Mouse (Mus musculus) forebrain, embryonic 13.5 days (tissue): ENCODE measurements at regions not wholly inside any gene's neighbourhood (a gene's known extent, or its start where the extent isn't known, plus 50 kb on each side); places are given as distances from the start of the nearest gene placed in this dataset.

Experiments
- ATAC-seq: fragments of 200-750 bp; cut with Nextera tagmentation; 2 replicates; pipeline ENCODE4 v1.8.0; 2017
- H3K27ac ChIP-seq: fragments of 300-500 bp; sonication (generic); 2 replicates; pipeline ENCODE4 v1.5.1; 2015; ENCODE audit warnings: inconsistent platforms, mild to moderate bottlenecking, moderate library complexity
- H3K27me3 ChIP-seq: fragments of 300-500 bp; sonication (generic); 2 replicates; pipeline ENCODE4 v1.6.1; 2015; ENCODE audit warnings: mild to moderate bottlenecking, inconsistent platforms
- H3K36me3 ChIP-seq: fragments of 300-500 bp; sonication (generic); 2 replicates; pipeline ENCODE4 v1.6.1; 2015; ENCODE audit warnings: mild to moderate bottlenecking, inconsistent platforms; ENCODE audit not compliant: poor library complexity, severe bottlenecking
- H3K4me1 ChIP-seq: fragments of 300-500 bp; sonication (generic); 2 replicates; pipeline ENCODE4 v1.6.1; 2015; ENCODE audit warnings: inconsistent platforms
- H3K4me2 ChIP-seq: fragments of 300-500 bp; sonication (generic); 2 replicates; pipeline ENCODE4 v1.6.1; 2015; ENCODE audit warnings: inconsistent platforms, mild to moderate bottlenecking, moderate library complexity
- H3K4me3 ChIP-seq: fragments of 300-500 bp; sonication (generic); 2 replicates; pipeline ENCODE4 v1.5.1; 2015; ENCODE audit warnings: mild to moderate bottlenecking, inconsistent platforms
- H3K9ac ChIP-seq: fragments of 300-500 bp; sonication (generic); 2 replicates; pipeline ENCODE4 v1.6.1; 2015; ENCODE audit warnings: mild to moderate bottlenecking, inconsistent platforms
- H3K9me3 ChIP-seq: fragments of 300-500 bp; sonication (generic); replicated peaks from 2 replicates; pipeline ENCODE4 v1.6.1; 2016; ENCODE audit warnings: inconsistent platforms
- WGBS: fragments of 180-500 bp; shearing (Covaris S2); methylation state at CpG from one replicate; pipeline ENCODE4 v1.1.7; 2015; 5-methylcytosine and 5-hydroxymethylcytosine counted together

GRCm38 (mm10) chr6:112057895-112058294 lies 215.7 kb upstream of the Lmcd1 start:
- ATAC-seq = no peak
- H3K4me3 ChIP-seq = no peak overlapping the region
- H3K27me3 ChIP-seq = no peaks in the 10 kb centered on the region
- no peak overlapping the region for H3K4me2 ChIP-seq
- H3K27ac ChIP-seq = no peak overlapping the region
- no peaks in the 10 kb centered on the region for H3K9me3 ChIP-seq
- no peak overlapping the region for H3K9ac ChIP-seq
- 70% methylated on average over 1 of the region's 1 CpGs for WGBS
- H3K4me1 ChIP-seq = no peaks in the 10 kb centered on the region
- H3K36me3 ChIP-seq = no peaks in the 10 kb centered on the region

- no peaks in the 10 kb centered on the region for H3K27me3 ChIP-seq
- WGBS = 68% methylated on average over 3 of the region's 3 CpGs
- ATAC-seq = no peak
Observed at GRCm38 (mm10) chr6:112062956-112063355, 210.6 kb upstream of the Lmcd1 start.

GRCm38 (mm10) chr6:112090597-112090996 lies 183.0 kb upstream of the Lmcd1 start:
- WGBS = 89% methylated on average over 3 of the region's 3 CpGs
- H3K4me3 ChIP-seq = no peak overlapping the region
- no peaks in the 10 kb centered on the region for H3K4me1 ChIP-seq
- H3K36me3 ChIP-seq = no peaks in the 10 kb centered on the region
- H3K27ac ChIP-seq = no peak overlapping the region
- no peaks in the 10 kb centered on the region for H3K9me3 ChIP-seq
- H3K4me2 ChIP-seq = no peak overlapping the region
- ATAC-seq = no peak
- no peaks in the 10 kb centered on the region for H3K27me3 ChIP-seq
- H3K9ac ChIP-seq = no peak overlapping the region

More at GRCm38 (mm10) chr6:112062956-112063355, 210.6 kb upstream of the Lmcd1 start:
- Histone ChIP-seq H3K36me3 (no peaks in the 10 kb centered on the region), H3K4me3 (no peak overlapping the region), H3K4me1 (no peaks in the 10 kb centered on the region), H3K27ac (no peak overlapping the region), H3K9ac (no peak overlapping the region), H3K4me2 (no peak overlapping the region), H3K9me3 (no peaks in the 10 kb centered on the region)

GRCm38 (mm10) chr6:112091125-112091763 lies 182.3 kb upstream of the Lmcd1 start:
- Histone ChIP-seq H3K4me2 (no peak overlapping the region), H3K4me3 (no peak overlapping the region), H3K9me3 (no peaks in the 10 kb centered on the region), H3K9ac (no peak overlapping the region), H3K27ac (no peak overlapping the region), H3K27me3 (no peaks in the 10 kb centered on the region), H3K4me1 (no peaks in the 10 kb centered on the region), H3K36me3 (no peaks in the 10 kb centered on the region)
- 55% methylated on average over 3 of the region's 3 CpGs for WGBS
- ATAC-seq = peak; percentile 80

- Histone ChIP-seq H3K27me3 (no peaks in the 10 kb centered on the region), H3K4me1 (no peaks in the 10 kb centered on the region), H3K27ac (no peak overlapping the region), H3K9ac (no peak overlapping the region), H3K4me3 (no peak overlapping the region), H3K9me3 (no peaks in the 10 kb centered on the region), H3K4me2 (no peak overlapping the region), H3K36me3 (no peaks in the 10 kb centered on the region)
- 0 out of 2 replicates have a peak, but pooled peaks have one; percentile 48 for ATAC-seq
- 91% methylated on average over 3 of the region's 3 CpGs for WGBS
Observed at GRCm38 (mm10) chr6:112093300-112093699, 180.3 kb upstream of the Lmcd1 start.

GRCm38 (mm10) chr6:112097699-112098098 lies 175.9 kb upstream of the Lmcd1 start:
- Histone ChIP-seq H3K36me3 (no peaks in the 10 kb centered on the region), H3K27me3 (no peaks in the 10 kb centered on the region), H3K4me1 (no peaks in the 10 kb centered on the region), H3K4me2 (no peak overlapping the region), H3K27ac (no peak overlapping the region), H3K9ac (no peak overlapping the region), H3K4me3 (no peak overlapping the region), H3K9me3 (no peaks in the 10 kb centered on the region)
- ATAC-seq = no peak
- WGBS = 87% methylated on average over 3 of the region's 3 CpGs

GRCm38 (mm10) chr6:112108651-112109050 lies 164.9 kb upstream of the Lmcd1 start:
- H3K27ac ChIP-seq = no peak overlapping the region
- ATAC-seq = peak; percentile 87; the same call in 1 of the 2 replicates
- 88% methylated on average over 13 of the region's 13 CpGs for WGBS
- no peak overlapping the region for H3K4me3 ChIP-seq
- H3K9me3 ChIP-seq = no peaks in the 10 kb centered on the region
- H3K27me3 ChIP-seq = no peaks in the 10 kb centered on the region
- no peaks in the 10 kb centered on the region for H3K36me3 ChIP-seq
- no peaks in the 10 kb centered on the region for H3K4me1 ChIP-seq
- no peak overlapping the region for H3K9ac ChIP-seq
- H3K4me2 ChIP-seq = no peak overlapping the region

GRCm38 (mm10) chr6:112119180-112119579 lies 154.4 kb upstream of the Lmcd1 start:
- H3K27ac ChIP-seq = no peak overlapping the region
- H3K27me3 ChIP-seq = no peaks in the 10 kb centered on the region
- H3K36me3 ChIP-seq = no peaks in the 10 kb centered on the region
- ATAC-seq = no peak
- H3K9me3 ChIP-seq = no peaks in the 10 kb centered on the region
- no peaks in the 10 kb centered on the region for H3K4me1 ChIP-seq
- 44% methylated on average over 2 of the region's 2 CpGs for WGBS
- H3K9ac ChIP-seq = no peak overlapping the region
- no peak overlapping the region for H3K4me2 ChIP-seq
- H3K4me3 ChIP-seq = no peak overlapping the region

- ATAC-seq = no peak
- Histone ChIP-seq H3K4me1 (no peaks in the 10 kb centered on the region), H3K27me3 (no peaks in the 10 kb centered on the region), H3K4me2 (no peak overlapping the region), H3K4me3 (no peak overlapping the region), H3K36me3 (no peaks in the 10 kb centered on the region), H3K9me3 (no peaks in the 10 kb centered on the region), H3K9ac (no peak overlapping the region), H3K27ac (no peak overlapping the region)
- 24% methylated on average over 3 of the region's 3 CpGs for WGBS
Observed at GRCm38 (mm10) chr6:112133522-112133921, 140.0 kb upstream of the Lmcd1 start.

- Histone ChIP-seq H3K4me3 (no peak overlapping the region), H3K27ac (no peak overlapping the region), H3K9ac (no peak overlapping the region), H3K36me3 (no peaks in the 10 kb centered on the region), H3K4me2 (no peak overlapping the region), H3K27me3 (no peaks in the 10 kb centered on the region), H3K4me1 (no peaks in the 10 kb centered on the region), H3K9me3 (no peaks in the 10 kb centered on the region)
- WGBS = 76% methylated on average over 10 of the region's 10 CpGs
- 0 out of 2 replicates have a peak, but pooled peaks have one; percentile 50 for ATAC-seq
Observed at GRCm38 (mm10) chr6:112152535-112153364, 120.8 kb upstream of the Lmcd1 start.

- no peaks in the 10 kb centered on the region for H3K36me3 ChIP-seq
- H3K4me2 ChIP-seq = no peak overlapping the region
- no peaks in the 10 kb centered on the region for H3K27me3 ChIP-seq
- H3K4me1 ChIP-seq = no peaks in the 10 kb centered on the region
- no peak overlapping the region for H3K27ac ChIP-seq
- ATAC-seq = no peak
- H3K9me3 ChIP-seq = no peaks in the 10 kb centered on the region
- no peak overlapping the region for H3K9ac ChIP-seq
- no peak overlapping the region for H3K4me3 ChIP-seq
- WGBS = 67% methylated on average over 3 of the region's 3 CpGs
Observed at GRCm38 (mm10) chr6:112167487-112167886, 106.1 kb upstream of the Lmcd1 start.

- H3K27ac ChIP-seq = no peak overlapping the region
- peak; percentile 69; the same call in 1 of the 2 replicates for ATAC-seq
- no peaks in the 10 kb centered on the region for H3K9me3 ChIP-seq
- H3K9ac ChIP-seq = no peak overlapping the region
- no peaks in the 10 kb centered on the region for H3K27me3 ChIP-seq
- H3K4me3 ChIP-seq = no peak overlapping the region
- no peaks in the 10 kb centered on the region for H3K36me3 ChIP-seq
- no peaks in the 10 kb centered on the region for H3K4me1 ChIP-seq
- WGBS = 27% methylated on average over 2 of the region's 2 CpGs
- no peak overlapping the region for H3K4me2 ChIP-seq
Observed at GRCm38 (mm10) chr6:112176344-112176743, 97.2 kb upstream of the Lmcd1 start.
